Mouse (Mus musculus): ENCODE measurements at regions not wholly inside any gene's neighbourhood (a gene's known extent, or its start where the extent isn't known, plus 50 kb on each side); places are given as distances from the start of the nearest gene placed in this dataset.
"Not testable (repeated sequence)": the region's sequence is repeated elsewhere in the genome, so short reads cannot be mapped to it uniquely, and the experiment has no call there.

- Histone ChIP-seq H3K4me3 (ENCODE audit: low read length) (no peak overlapping the region), H3K9ac (ENCODE audit: low read depth, low read length) (no peak overlapping the region), H3K27me3 (replicated peaks; ENCODE audit: control insufficient read depth, insufficient read depth, low read length) (no peaks in the 10 kb centered on the region), H3K9me3 (ENCODE audit: control insufficient read depth, low read length) (no peaks in the 10 kb centered on the region), H3K4me1 (ENCODE audit: control insufficient read depth, insufficient read depth, low read depth, low read length) (no peaks in the 10 kb centered on the region), H3K4me2 (ENCODE audit: low read length) (no peak overlapping the region), H3K36me3 (ENCODE audit: control insufficient read depth, insufficient read depth, low read length) (no peaks in the 10 kb centered on the region), H3K27ac (ENCODE audit: low read depth, low read length) (no peak overlapping the region)
- WGBS, result 3% methylated on average over 3 of the region's 3 CpGs
- no peak for ATAC-seq
Observed at GRCm38 (mm10) chr10:27761402-27761801, 141.8 kb upstream of the Lama2 start.

- WGBS, result 28% methylated on average over 1 of the region's 1 CpGs
Observed at GRCm38 (mm10) chr10:27802368-27802767, 182.8 kb upstream of the Lama2 start.

GRCm38 (mm10) chr10:27809539-27809938, 190.0 kb upstream of the Lama2 start:
- Histone ChIP-seq H3K4me1 (ENCODE audit: control insufficient read depth, insufficient read depth, low read depth, low read length) (no peaks in the 10 kb centered on the region), H3K9ac (ENCODE audit: low read depth, low read length) (no peak overlapping the region), H3K9me3 (ENCODE audit: control insufficient read depth, low read length) (no peaks in the 10 kb centered on the region), H3K27me3 (replicated peaks; ENCODE audit: control insufficient read depth, insufficient read depth, low read length) (no peaks in the 10 kb centered on the region), H3K27ac (ENCODE audit: low read depth, low read length) (no peak overlapping the region), H3K4me2 (ENCODE audit: low read length) (no peak overlapping the region), H3K4me3 (ENCODE audit: low read length) (no peak overlapping the region), H3K36me3 (ENCODE audit: control insufficient read depth, insufficient read depth, low read length) (no peaks in the 10 kb centered on the region)
- 48% methylated on average over 2 of the region's 2 CpGs for WGBS
- ATAC-seq, result no peak

More at GRCm38 (mm10) chr10:27802368-27802767, 182.8 kb upstream of the Lama2 start:
- Histone ChIP-seq H3K9me3 (ENCODE audit: control insufficient read depth, low read length) (no peaks in the 10 kb centered on the region), H3K4me2 (ENCODE audit: low read length) (no peak overlapping the region), H3K27me3 (replicated peaks; ENCODE audit: control insufficient read depth, insufficient read depth, low read length) (no peaks in the 10 kb centered on the region), H3K4me1 (ENCODE audit: control insufficient read depth, insufficient read depth, low read depth, low read length) (no peaks in the 10 kb centered on the region), H3K4me3 (ENCODE audit: low read length) (no peak overlapping the region), H3K36me3 (ENCODE audit: control insufficient read depth, insufficient read depth, low read length) (no peaks in the 10 kb centered on the region), H3K9ac (ENCODE audit: low read depth, low read length) (no peak overlapping the region), H3K27ac (ENCODE audit: low read depth, low read length) (no peak overlapping the region)
- no peak for ATAC-seq

GRCm38 (mm10) chr10:27825671-27826070, 206.1 kb upstream of the Lama2 start:
- not testable (repeated sequence) for H3K4me2 ChIP-seq (ENCODE audit: low read length); H3K27me3 ChIP-seq (replicated peaks; ENCODE audit: control insufficient read depth, insufficient read depth, low read length); H3K36me3 ChIP-seq (ENCODE audit: control insufficient read depth, insufficient read depth, low read length); H3K9ac ChIP-seq (ENCODE audit: low read depth, low read length); H3K9me3 ChIP-seq (ENCODE audit: control insufficient read depth, low read length); H3K27ac ChIP-seq (ENCODE audit: low read depth, low read length); H3K4me1 ChIP-seq (ENCODE audit: control insufficient read depth, insufficient read depth, low read depth, low read length); H3K4me3 ChIP-seq (ENCODE audit: low read length); ATAC-seq
- 93% methylated on average over 6 of the region's 9 CpGs for WGBS

- Histone ChIP-seq H3K9ac (ENCODE audit: low read depth, low read length) (no peak overlapping the region), H3K4me1 (ENCODE audit: control insufficient read depth, insufficient read depth, low read depth, low read length) (no peaks in the 10 kb centered on the region), H3K4me2 (ENCODE audit: low read length) (no peak overlapping the region), H3K27me3 (replicated peaks; ENCODE audit: control insufficient read depth, insufficient read depth, low read length) (no peaks in the 10 kb centered on the region), H3K9me3 (ENCODE audit: control insufficient read depth, low read length) (no peaks in the 10 kb centered on the region), H3K36me3 (ENCODE audit: control insufficient read depth, insufficient read depth, low read length) (no peaks in the 10 kb centered on the region), H3K4me3 (ENCODE audit: low read length) (no peak overlapping the region), H3K27ac (ENCODE audit: low read depth, low read length) (no peak overlapping the region)
- no peak for ATAC-seq
- 80% methylated on average over 1 of the region's 1 CpGs for WGBS
Observed at GRCm38 (mm10) chr10:27828346-27828745, 208.8 kb upstream of the Lama2 start.

- no peak for ATAC-seq
- Histone ChIP-seq H3K9ac (ENCODE audit: low read depth, low read length) (no peak overlapping the region), H3K4me3 (ENCODE audit: low read length) (no peak overlapping the region), H3K4me2 (ENCODE audit: low read length) (no peak overlapping the region), H3K4me1 (ENCODE audit: control insufficient read depth, insufficient read depth, low read depth, low read length) (no peaks in the 10 kb centered on the region), H3K27ac (ENCODE audit: low read depth, low read length) (no peak overlapping the region), H3K36me3 (ENCODE audit: control insufficient read depth, insufficient read depth, low read length) (no peaks in the 10 kb centered on the region), H3K27me3 (replicated peaks; ENCODE audit: control insufficient read depth, insufficient read depth, low read length) (no peaks in the 10 kb centered on the region), H3K9me3 (ENCODE audit: control insufficient read depth, low read length) (no peaks in the 10 kb centered on the region)
- 84% methylated on average over 1 of the region's 1 CpGs for WGBS
Observed at GRCm38 (mm10) chr10:27838666-27839065, 219.1 kb upstream of the Lama2 start.

GRCm38 (mm10) chr10:27841042-27841709, 221.6 kb upstream of the Lama2 start:
- Histone ChIP-seq H3K27ac (ENCODE audit: low read depth, low read length) (no peak overlapping the region), H3K4me2 (ENCODE audit: low read length) (no peak overlapping the region), H3K9me3 (ENCODE audit: control insufficient read depth, low read length) (no peaks in the 10 kb centered on the region), H3K9ac (ENCODE audit: low read depth, low read length) (no peak overlapping the region), H3K4me3 (ENCODE audit: low read length) (no peak overlapping the region), H3K4me1 (ENCODE audit: control insufficient read depth, insufficient read depth, low read depth, low read length) (no peaks in the 10 kb centered on the region), H3K27me3 (replicated peaks; ENCODE audit: control insufficient read depth, insufficient read depth, low read length) (no peaks in the 10 kb centered on the region), H3K36me3 (ENCODE audit: control insufficient read depth, insufficient read depth, low read length) (no peaks in the 10 kb centered on the region)
- WGBS, result 76% methylated on average over 5 of the region's 5 CpGs
- no peak for ATAC-seq

GRCm38 (mm10) chr10:27843010-27843409, 223.5 kb upstream of the Lama2 start:
- H3K4me3 ChIP-seq (ENCODE audit: low read length), result no peak overlapping the region
- H3K27ac ChIP-seq (ENCODE audit: low read depth, low read length), result no peak overlapping the region
- WGBS, result 78% methylated on average over 2 of the region's 2 CpGs
- H3K4me1 ChIP-seq (ENCODE audit: control insufficient read depth, insufficient read depth, low read depth, low read length), result no peaks in the 10 kb centered on the region
- H3K27me3 ChIP-seq (replicated peaks; ENCODE audit: control insufficient read depth, insufficient read depth, low read length), result no peaks in the 10 kb centered on the region
- no peak overlapping the region for H3K9ac ChIP-seq (ENCODE audit: low read depth, low read length)
- ATAC-seq, result no peak
- H3K4me2 ChIP-seq (ENCODE audit: low read length), result no peak overlapping the region
- no peaks in the 10 kb centered on the region for H3K36me3 ChIP-seq (ENCODE audit: control insufficient read depth, insufficient read depth, low read length)
- H3K9me3 ChIP-seq (ENCODE audit: control insufficient read depth, low read length), result no peaks in the 10 kb centered on the region

- Histone ChIP-seq H3K27ac (ENCODE audit: low read depth, low read length) (no peak overlapping the region), H3K9ac (ENCODE audit: low read depth, low read length) (no peak overlapping the region), H3K4me2 (ENCODE audit: low read length) (no peak overlapping the region), H3K4me1 (ENCODE audit: control insufficient read depth, insufficient read depth, low read depth, low read length) (no peaks in the 10 kb centered on the region), H3K27me3 (replicated peaks; ENCODE audit: control insufficient read depth, insufficient read depth, low read length) (no peaks in the 10 kb centered on the region), H3K9me3 (ENCODE audit: control insufficient read depth, low read length) (no peaks in the 10 kb centered on the region), H3K4me3 (ENCODE audit: low read length) (no peak overlapping the region), H3K36me3 (ENCODE audit: control insufficient read depth, insufficient read depth, low read length) (no peaks in the 10 kb centered on the region)
- WGBS, result 83% methylated on average over 2 of the region's 2 CpGs
- no peak for ATAC-seq
Observed at GRCm38 (mm10) chr10:27863625-27864024, 211.0 kb upstream of the Ptprk start.

GRCm38 (mm10) chr10:27880867-27881266, 193.8 kb upstream of the Ptprk start:
- WGBS, result 87% methylated on average over 1 of the region's 1 CpGs
- Histone ChIP-seq H3K4me3 (ENCODE audit: low read length) (no peak overlapping the region), H3K9me3 (ENCODE audit: control insufficient read depth, low read length) (no peaks in the 10 kb centered on the region), H3K27ac (ENCODE audit: low read depth, low read length) (no peak overlapping the region), H3K4me1 (ENCODE audit: control insufficient read depth, insufficient read depth, low read depth, low read length) (no peaks in the 10 kb centered on the region), H3K27me3 (replicated peaks; ENCODE audit: control insufficient read depth, insufficient read depth, low read length) (no peaks in the 10 kb centered on the region), H3K36me3 (ENCODE audit: control insufficient read depth, insufficient read depth, low read length) (no peaks in the 10 kb centered on the region), H3K9ac (ENCODE audit: low read depth, low read length) (no peak overlapping the region), H3K4me2 (ENCODE audit: low read length) (no peak overlapping the region)
- ATAC-seq, result no peak
